Mouse (Mus musculus) Patski (cell line): ENCODE results near the gene Acpp. TPM values are rescaled to one million over a fixed set of nuclear protein-coding genes. Genes with fewer than 3 reads are reported as not detected.
"Not testable (repeated sequence)": the region's sequence is repeated elsewhere in the genome, so short reads cannot be mapped to it uniquely, and the experiment has no call there.

Experiments used
- ATAC-seq: fragments of 100-300 bp; one replicate; pipeline ENCODE4 v1.8.0; 2021
- CTCF ChIA-PET: fragments of 350-600 bp; sonication (Branson Sonifier 250); formaldehyde crosslinking; loops from one replicate; lab custom pipeline; 2022; ENCODE audit warnings: inconsistent platforms; lab: Charles Lee
- POLR2A ChIA-PET: fragments of 350-600 bp; sonication (Branson Sonifier 250); formaldehyde crosslinking; loops from one replicate; lab custom pipeline; 2022; ENCODE audit warnings: antibody characterized with exemption, inconsistent platforms; lab: Charles Lee
- DNase-seq: peaks from one replicate; pipeline ENCODE4 v3.0.0-alpha.2; 2011; ENCODE audit warnings: low read depth, low spot score
- H3K27me3 ChIP-seq: fragments of 371-371 bp; one replicate; pipeline ENCODE4 v1.5.1; 2021
- CTCF ChIP-seq: fragments of 100-300 bp; IDR thresholded peaks from one replicate; pipeline ENCODE4 v1.5.1; 2021
- in situ Hi-C: fragments of 300-500 bp; cut with MboI; formaldehyde crosslinking; loops from 3 replicates; pipeline ENCODE4 v1.11.1; 2018; ENCODE audit warnings: low pct_unique_long_range_greater_than_20kb, mixed read lengths
- polyA plus RNA-seq: library from polyadenylated mRNA; unstranded; gene quantifications from one replicate; pipeline ENCODE4 v1.2.3, GENCODE M21; 2021

Acpp gene
- polyA plus RNA-seq: not detected

DNA sequence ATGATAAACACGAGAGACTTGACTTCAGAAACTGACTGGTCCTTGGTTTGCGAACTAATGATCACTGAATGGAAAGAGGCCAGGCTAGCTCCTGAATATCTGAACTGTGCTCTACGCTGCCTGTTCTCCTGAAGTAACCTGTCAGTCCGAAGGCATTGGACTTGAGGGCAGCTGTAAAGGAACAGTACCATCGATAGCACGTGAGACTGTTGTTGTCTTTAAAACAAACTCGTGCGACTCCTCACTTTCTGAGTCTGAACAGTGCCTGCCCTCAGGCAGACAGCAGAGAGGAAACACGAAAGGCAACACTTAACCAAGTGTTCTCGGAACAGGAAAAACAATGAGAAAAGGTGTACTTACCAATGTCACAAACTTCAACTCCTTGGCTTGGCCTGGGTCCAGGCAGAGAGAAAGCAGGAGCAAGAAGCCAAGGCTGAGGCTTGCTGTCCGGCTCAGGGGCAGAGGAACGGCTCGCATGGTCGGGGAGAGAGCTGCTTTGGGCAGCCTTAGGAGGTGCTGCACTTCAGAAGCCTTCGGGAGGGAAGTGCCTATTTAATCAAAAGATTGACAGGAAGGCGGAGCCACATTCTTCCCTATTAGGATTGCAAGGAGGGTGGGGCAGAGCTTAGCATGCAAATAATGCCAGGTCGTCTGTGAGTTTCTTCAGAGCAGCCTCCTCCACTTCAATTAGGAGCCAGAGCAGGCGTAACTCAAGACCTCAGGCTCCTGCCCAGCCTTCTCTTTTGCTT is at the start of gene Acpp:
Gene Acpp (minus strand): TSS at position 566 of the 749 bp plus-strand sequence.
- DNase-seq (no peak), ATAC-seq (no peak)
- ChIA-PET POLR2A (no interaction called here), CTCF (no interaction called here)
- no peak for TF ChIP-seq CTCF
- in situ Hi-C loops: no loop called here
- H3K27me3 ChIP-seq: no peaks in the 10 kb centered on the region

DNA sequence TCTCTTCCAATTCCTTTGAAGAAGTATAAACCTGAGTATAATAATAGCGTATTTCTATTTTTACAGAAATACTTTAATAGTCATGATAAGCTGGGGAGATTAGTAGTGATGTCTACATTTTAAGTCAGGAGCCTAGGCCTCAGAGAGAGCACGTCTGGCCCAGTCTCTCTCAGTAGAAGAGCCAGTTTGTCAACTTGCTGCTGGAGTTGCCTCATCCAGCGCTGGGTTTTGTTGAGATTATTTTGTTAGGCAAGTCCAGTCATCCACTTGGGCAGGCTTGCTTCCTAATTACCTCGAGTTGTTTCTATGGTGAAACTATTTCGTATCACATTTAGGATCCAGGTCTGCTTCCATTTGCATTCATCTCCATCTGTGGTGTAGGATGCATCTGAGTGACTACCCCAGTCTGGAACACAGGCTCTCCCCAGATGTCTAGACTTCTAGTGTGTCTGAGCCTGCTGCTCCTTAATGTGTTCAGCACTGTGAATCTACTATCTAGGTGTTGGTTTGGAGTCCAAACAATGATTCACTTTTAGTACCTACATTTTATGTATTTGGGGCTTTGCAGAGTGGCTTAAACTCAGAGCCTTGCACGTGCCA is 45.1 kb upstream of the Acpp start:
- TF ChIP-seq CTCF: no peak
- no peaks in the 10 kb centered on the region for H3K27me3 ChIP-seq
- ATAC-seq: no peak
- in situ Hi-C loops: no loop called here
- ChIA-PET POLR2A (no interaction called here), CTCF (no interaction called here)
- DNase-seq: no peak

DNA sequence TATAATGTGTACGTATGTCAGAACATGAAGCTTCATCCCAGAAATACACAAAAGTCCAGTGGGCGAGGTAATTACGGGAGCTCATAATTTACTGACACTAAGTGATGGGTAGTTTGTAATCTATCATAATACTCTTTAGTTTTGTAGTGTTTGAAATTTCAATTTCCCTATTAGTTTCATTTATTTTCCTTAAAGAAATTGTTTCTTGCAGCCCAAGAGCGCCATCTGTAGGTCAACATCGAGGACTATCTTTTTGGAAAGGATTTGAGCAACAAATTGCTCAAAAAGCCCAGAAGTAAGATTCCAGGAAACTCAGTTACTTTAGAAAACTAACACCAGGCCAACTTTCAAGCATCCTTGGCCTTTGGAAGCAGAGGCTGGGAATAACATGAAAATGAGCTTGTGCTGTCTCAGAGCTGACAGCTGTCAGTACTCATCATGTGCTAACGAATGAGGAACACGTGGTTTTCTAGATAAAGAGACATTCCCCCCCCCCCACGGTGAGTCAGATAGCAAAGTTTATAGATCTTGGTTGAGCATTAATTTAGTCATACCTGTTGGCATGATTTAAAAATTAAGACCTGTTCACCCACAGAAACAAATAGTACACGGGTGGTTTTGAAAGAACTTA is 42.1 kb upstream of the Acpp start:
- in situ Hi-C loops: loop anchor here (5.0 kb wide), 1 partner anchor 102 kb away; no protein-coding TSS in a partner anchor
- ATAC-seq (no peak), DNase-seq (no peak)
- no peaks in the 10 kb centered on the region for H3K27me3 ChIP-seq
- TF ChIP-seq CTCF: peak; percentile 62
- ChIA-PET POLR2A (no interaction called here), CTCF (interaction anchor here (0.6 to 2.3 kb wide), 8 partner anchors 10 to 338 kb away, joined by 3 to 6 read pairs (median 4); no protein-coding TSS in a partner anchor)

DNA sequence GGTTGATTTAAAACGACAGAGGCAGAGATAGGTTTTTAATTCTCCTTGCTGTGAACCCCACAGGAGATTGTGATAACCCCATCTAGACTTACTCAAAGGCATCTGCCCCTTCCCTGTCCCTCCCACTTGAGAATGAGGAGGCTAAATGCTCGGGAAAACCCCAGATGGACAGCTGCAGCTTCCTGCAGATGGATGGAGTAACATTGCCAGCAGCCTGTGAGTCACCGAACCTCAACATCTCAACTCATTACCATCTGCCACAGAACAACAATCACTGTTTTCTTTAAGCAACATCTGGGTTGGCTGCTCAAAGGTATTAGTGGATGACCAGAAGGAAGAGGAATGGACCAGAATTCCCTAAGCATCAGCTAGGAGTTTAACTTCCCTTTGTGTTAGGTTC is 38.0 kb upstream of the Acpp start:
- ATAC-seq (peak; percentile 31), DNase-seq (peak; percentile 10)
- ChIA-PET POLR2A (no interaction called here), CTCF (interaction anchor here (1.4 kb wide), 1 partner anchor 69 kb away, joined by 3 read pairs; no protein-coding TSS in a partner anchor)
- in situ Hi-C loops: loop anchor here (5.0 kb wide), 1 partner anchor 98 kb away; no protein-coding TSS in a partner anchor
- TF ChIP-seq CTCF: no peak
- H3K27me3 ChIP-seq: no peaks in the 10 kb centered on the region

DNA sequence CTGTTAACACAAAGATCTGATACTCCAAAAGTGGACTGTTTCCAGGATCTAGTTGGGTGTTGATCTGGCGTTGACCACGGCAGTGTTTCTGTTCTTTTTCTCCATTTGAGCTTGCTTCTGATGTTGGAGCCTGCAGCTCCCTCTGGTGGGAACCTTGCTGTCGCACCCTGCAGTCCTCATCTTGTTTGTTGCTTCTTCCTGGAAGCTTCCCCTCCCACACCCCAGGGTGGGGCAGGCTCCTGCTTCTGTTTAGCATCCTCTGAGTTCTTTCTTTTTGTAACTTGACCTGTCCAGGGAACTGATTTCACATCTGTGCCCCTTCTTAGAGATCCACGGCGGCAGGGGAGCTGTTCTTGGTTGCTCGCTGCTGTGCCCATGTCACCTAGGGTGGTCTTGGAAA is 35.7 kb upstream of the Acpp start:
- ATAC-seq: peak; percentile 51
- CTCF ChIA-PET: interaction anchor here (0.8 to 2.0 kb wide), 2 partner anchors 55 to 58 kb away, joined by 3 to 12 read pairs; no protein-coding TSS in a partner anchor
- in situ Hi-C loops: no loop called here
- POLR2A ChIA-PET: no interaction called here
- peak; percentile 72 for TF ChIP-seq CTCF
- H3K27me3 ChIP-seq: no peaks in the 10 kb centered on the region
- no peak for DNase-seq

DNA sequence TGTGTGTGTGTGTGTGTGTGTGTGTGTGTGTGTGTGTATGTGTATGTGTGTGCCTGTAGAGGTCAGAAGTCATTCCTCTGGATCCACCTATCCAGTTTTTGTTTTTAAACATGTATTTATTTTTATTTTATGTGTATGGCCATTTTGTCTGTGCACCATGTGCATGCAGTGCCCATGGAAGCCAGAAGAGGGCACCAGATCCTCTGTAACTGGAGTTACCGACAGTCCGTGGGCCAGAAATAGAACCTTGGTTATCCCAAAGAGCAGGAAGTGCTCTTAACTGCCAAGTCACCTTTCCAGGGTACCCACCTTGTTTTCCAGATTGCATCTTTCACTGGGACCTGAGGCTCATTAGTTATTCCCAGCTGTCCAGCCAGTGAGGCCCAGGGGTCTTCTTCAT is 29.4 kb upstream of the Acpp start:
- DNase-seq (no peak), ATAC-seq (no peak)
- CTCF ChIA-PET: no interaction called here
- in situ Hi-C loops: no loop called here
- H3K27me3 ChIP-seq: no peaks in the 10 kb centered on the region
- POLR2A ChIA-PET: no interaction called here
- peak; percentile 22 for TF ChIP-seq CTCF

DNA sequence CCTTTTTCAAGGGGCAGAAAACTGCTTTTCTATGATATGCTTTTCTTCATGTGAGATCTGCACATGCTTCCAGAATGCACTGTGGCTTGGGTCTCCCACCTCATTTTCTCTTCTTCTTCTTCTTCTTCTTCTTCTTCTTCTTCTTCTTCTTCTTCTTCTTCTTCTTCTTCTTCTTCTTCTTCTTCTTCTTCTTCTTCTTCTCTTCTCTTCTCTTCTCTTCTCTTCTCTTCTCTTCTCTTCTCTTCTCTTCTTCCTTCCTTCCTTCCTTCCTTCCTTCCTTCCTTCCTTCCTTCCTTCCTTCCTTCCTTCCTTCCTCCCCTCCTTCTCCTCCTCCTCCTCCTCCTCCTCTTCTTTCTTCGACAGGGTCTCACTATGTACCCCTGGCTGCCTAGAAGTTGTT is 24.4 kb upstream of the Acpp start:
- DNase-seq, ATAC-seq, POLR2A ChIA-PET, H3K27me3 ChIP-seq, CTCF ChIA-PET: not testable (repeated sequence)
- in situ Hi-C loops: loop anchor here (5.0 kb wide), 1 partner anchor 40 kb away; no protein-coding TSS in a partner anchor

DNA sequence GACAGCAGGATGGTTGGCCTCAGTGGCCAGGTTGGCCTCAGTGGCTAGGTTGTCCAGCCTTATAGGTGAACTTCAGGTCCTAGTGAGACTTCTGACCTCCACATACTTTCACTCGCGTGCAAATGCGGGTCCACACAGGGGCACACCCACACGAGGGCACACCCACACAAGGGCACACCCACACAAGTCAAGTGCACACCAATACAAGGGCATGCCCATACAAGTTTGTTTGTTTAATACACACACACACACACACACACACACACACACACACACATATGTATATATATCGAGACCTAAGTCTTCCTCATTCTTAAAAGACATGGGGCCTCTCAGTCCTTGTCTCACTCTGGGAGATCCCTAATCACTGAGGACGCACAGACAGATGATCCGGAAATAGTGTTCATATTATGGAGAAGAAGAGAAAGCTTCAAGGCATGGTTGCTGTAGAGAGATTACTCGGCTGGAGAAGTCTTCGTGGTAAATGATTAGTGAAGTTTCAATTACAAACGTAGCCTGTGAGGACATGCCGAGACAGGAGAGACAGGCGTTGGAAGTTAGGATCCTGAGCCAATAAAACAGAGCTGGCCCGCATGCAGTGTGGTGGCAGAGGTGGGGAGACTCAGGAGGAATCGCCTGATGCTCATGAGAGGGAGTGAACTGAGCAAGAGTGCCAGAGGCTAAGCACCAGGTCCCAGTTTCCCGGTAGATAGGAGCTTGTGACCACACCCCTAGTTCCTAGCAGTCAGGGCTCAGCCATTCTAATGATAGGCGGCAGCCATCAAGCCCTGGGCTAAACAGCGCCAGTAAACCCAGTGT is 23.7 kb upstream of the Acpp start:
- DNase-seq: no peak
- TF ChIP-seq CTCF: no peak
- CTCF ChIA-PET: interaction anchor here (1.1 to 1.6 kb wide), 2 partner anchors 49 to 71 kb away, joined by 3 to 4 read pairs; no protein-coding TSS in a partner anchor
- in situ Hi-C loops: loop anchor here (5.0 kb wide), 1 partner anchor 39 kb away; no protein-coding TSS in a partner anchor
- POLR2A ChIA-PET: no interaction called here
- no peak for ATAC-seq
- no peaks in the 10 kb centered on the region for H3K27me3 ChIP-seq

DNA sequence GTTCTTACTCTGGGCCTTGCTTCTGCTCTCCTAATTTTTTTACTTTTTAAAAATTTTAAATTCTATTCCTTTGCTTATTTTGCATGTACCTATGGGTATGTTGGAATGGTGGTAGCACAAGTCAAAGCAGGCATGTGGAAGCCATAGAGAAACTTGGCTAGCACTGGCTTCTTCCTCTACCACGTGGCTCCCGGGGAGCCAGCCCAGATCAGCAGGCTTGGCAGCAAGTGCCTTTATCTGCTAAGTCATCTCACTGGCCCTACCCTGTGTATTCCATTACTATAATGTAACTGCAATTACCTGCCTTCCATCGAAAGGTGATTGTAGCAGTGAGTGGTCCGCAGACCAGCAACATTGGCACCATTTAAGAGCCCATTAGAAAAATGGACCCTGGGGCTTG is 22.8 kb upstream of the Acpp start:
- in situ Hi-C loops: loop anchor here (5.0 kb wide), 1 partner anchor 38 kb away; no protein-coding TSS in a partner anchor
- no peak for TF ChIP-seq CTCF
- H3K27me3 ChIP-seq: no peaks in the 10 kb centered on the region
- ChIA-PET POLR2A (no interaction called here), CTCF (interaction anchor here (0.9 to 1.6 kb wide), 3 partner anchors 15 to 70 kb away, joined by 3 to 4 read pairs (median 3); no protein-coding TSS in a partner anchor)
- no peak for DNase-seq
- no peak for ATAC-seq
